Mouse (Mus musculus): Measurements from ENCODE around the gene 5730522E02Rik. TPM values are rescaled to one million over a fixed set of nuclear protein-coding genes. Genes with fewer than 3 reads are reported as not detected.

The 5730522E02Rik gene
- polyA plus RNA-seq, 1 experiment from 2014 or later, result 7.7 TPM

DNA sequence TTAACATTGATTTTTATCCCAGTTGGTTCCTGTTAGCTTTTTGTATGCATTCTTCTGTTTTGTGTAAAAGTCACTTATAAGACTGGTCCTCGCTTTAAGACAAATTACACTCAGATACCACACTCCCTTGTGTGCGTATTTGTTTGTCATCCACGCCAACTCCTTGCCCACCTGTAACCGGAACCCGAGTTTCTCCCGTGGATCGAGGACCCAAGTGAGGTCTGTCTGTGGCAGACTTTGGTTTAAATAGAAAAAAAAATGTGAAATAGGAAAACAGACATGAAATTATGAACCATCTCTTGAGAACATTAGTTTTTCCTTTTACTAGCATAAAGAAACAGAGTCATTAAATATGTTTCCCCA, 43.0 kb downstream of the 5730522E02Rik start:
- H3K4me2 ChIP-seq (replicated peaks), result no peak overlapping the region
- no peaks in the 10 kb centered on the region for H3K36me3 ChIP-seq

DNA sequence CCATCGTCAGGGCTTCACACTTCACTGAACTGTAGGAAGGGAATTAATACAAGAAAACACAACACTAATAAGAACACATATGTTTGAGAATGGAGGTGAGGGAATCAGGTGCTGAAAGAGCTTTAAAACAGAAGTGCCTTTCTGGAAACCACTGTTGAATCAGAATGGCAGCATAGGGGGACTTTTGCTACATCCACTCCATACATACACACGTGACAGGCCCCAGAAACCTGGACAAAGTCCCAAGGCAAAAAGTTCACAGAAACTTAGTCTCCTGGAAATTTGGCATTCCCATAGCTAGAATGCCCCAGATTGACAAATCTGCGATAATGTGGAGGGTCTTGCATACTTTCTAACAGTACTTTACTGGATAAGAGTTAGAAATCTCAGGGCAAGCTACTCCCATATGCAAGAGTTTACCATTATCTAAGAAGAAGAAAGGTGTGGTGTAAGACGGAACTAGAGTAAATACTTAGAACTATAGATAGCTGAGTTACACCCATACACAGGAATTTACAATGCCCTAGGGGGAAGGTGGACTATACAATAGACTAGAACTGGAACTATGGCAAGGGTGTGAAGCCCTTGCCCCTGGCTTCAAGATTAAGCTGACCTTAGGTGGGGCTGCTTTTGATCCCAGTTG, 43.5 kb downstream of the 5730522E02Rik start:
- 89% methylated on average over 4 of the region's 4 CpGs for WGBS
- no peak overlapping the region for H3K4me2 ChIP-seq (replicated peaks)
- no peaks in the 10 kb centered on the region for H3K9me3 ChIP-seq
- no peaks in the 10 kb centered on the region for H3K36me3 ChIP-seq
- H3K27ac ChIP-seq, result no peak overlapping the region
- no peak overlapping the region for H3K4me3 ChIP-seq
- no peaks in the 10 kb centered on the region for H3K4me1 ChIP-seq
- no peak for ATAC-seq (ENCODE audit: low FRiP score, low read depth)
- H3K27me3 ChIP-seq (replicated peaks), result no peaks in the 10 kb centered on the region
- no peak overlapping the region for H3K9ac ChIP-seq

More for the DNA sequence above, 43.0 kb downstream of the 5730522E02Rik start:
- no peak overlapping the region for H3K27ac ChIP-seq
- H3K4me3 ChIP-seq, result no peak overlapping the region
- H3K9ac ChIP-seq, result no peak overlapping the region
- ATAC-seq (ENCODE audit: low FRiP score, low read depth), result no peak
- H3K27me3 ChIP-seq (replicated peaks), result no peaks in the 10 kb centered on the region
- H3K4me1 ChIP-seq, result no peaks in the 10 kb centered on the region
- no peaks in the 10 kb centered on the region for H3K9me3 ChIP-seq
- WGBS, result 94% methylated on average over 7 of the region's 7 CpGs

DNA sequence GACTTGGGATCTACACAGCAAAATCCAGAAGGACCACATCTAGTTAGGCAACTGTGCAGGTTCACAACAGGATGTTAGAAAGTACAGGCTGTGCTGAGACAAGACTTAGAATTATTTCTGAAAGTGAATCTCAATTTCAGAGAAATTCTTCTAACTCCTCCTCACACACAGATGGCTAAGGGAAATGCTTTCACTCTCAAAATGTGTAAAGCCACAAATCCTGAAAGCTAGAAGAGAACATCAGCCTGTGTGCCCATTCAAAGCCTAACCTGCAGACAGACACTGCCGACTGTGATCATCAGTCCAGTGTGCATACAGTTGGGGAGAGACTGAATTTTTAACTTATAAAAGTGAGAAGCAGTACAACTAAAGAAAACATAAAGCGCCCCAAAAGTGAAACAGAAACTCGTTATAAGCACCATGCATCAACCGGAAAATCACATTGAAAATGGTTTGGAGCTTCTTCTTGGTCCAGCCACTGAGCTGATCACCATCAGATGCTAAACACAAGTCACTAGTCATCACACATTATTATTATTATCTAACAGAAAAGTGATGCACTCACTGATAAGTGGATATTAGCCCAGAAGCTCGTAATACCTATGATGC, 45.8 kb downstream of the 5730522E02Rik start:
- no peaks in the 10 kb centered on the region for H3K9me3 ChIP-seq
- H3K9ac ChIP-seq, result no peak overlapping the region
- H3K36me3 ChIP-seq, result no peaks in the 10 kb centered on the region
- no peaks in the 10 kb centered on the region for H3K27me3 ChIP-seq (replicated peaks)
- no peak overlapping the region for H3K4me3 ChIP-seq
- H3K4me1 ChIP-seq, result no peaks in the 10 kb centered on the region
- no peak overlapping the region for H3K27ac ChIP-seq
- no peak for ATAC-seq (ENCODE audit: low FRiP score, low read depth)
- no peak overlapping the region for H3K4me2 ChIP-seq (replicated peaks)
- WGBS, result 91% methylated on average over 5 of the region's 5 CpGs

DNA sequence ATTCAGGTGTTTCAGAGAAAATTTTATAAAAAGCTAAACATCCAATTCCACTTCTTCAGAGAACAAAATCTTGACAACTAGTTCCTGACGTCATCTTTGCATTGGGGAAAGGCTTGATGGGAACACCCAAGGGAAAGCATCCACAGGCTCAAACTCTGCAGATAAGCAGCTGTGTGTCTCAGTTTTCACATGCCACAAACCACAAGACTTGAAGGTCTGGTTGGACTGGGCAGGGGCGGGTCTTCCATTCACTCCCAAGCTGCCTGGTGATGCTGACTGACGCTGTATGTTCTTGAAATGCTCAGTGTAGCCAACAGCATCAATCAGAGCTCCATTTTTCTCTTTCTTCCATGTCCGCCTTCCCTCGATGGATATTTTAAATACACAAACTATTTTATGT, 49.2 kb downstream of the 5730522E02Rik start:
- Histone ChIP-seq H3K36me3 (no peaks in the 10 kb centered on the region), H3K27me3 (replicated peaks) (no peaks in the 10 kb centered on the region), H3K27ac (no peak overlapping the region), H3K9ac (no peak overlapping the region), H3K4me1 (no peaks in the 10 kb centered on the region), H3K4me3 (no peak overlapping the region), H3K4me2 (replicated peaks) (no peak overlapping the region), H3K9me3 (no peaks in the 10 kb centered on the region)
- no peak for ATAC-seq (ENCODE audit: low FRiP score, low read depth)
- 84% methylated on average over 5 of the region's 5 CpGs for WGBS

DNA sequence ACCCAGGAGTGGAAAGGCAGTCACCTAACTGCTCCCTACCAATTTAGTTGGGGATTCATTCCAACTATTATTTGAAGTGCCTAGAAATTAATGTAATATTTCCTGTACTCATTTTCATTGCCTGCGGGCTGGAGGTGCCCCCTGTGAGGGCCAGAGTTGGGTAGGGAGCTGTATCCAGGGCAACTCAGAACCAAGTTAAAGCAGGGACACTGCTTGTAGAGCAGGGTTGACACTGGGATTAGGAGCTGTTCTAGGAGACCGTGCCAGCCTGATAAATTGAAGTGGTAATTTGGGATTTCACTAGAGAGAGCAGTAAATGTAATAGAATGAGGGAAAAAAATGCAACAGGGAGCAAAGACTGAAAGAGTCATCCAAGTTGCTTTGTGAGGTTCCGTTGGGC, 51.5 kb downstream of the 5730522E02Rik start:
- no peak overlapping the region for H3K4me3 ChIP-seq
- no peak overlapping the region for H3K27ac ChIP-seq
- H3K9ac ChIP-seq, result no peak overlapping the region
- H3K9me3 ChIP-seq, result no peaks in the 10 kb centered on the region
- no peaks in the 10 kb centered on the region for H3K4me1 ChIP-seq
- 69% methylated on average over 3 of the region's 3 CpGs for WGBS
- no peak overlapping the region for H3K4me2 ChIP-seq (replicated peaks)
- ATAC-seq (ENCODE audit: low FRiP score, low read depth), result no peak
- H3K27me3 ChIP-seq (replicated peaks), result no peaks in the 10 kb centered on the region
- H3K36me3 ChIP-seq, result no peaks in the 10 kb centered on the region

DNA sequence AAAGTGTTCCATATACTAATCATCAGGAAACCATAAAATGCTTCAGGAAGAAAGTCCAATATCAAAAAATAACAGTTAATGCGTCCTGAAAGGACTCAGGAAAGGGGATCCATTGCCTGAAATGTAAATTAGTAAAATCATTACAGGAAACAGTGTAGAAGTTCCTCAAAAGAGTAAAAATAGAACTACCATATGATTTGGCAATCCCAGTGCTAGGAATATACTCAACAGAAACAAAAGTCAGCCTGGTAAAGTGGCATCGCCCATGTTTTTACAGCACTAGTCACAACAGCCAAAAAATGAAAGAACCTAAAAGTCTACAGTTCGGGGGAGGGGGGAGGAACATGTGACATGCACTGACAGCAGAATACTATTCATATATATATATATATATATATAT, 70.5 kb downstream of the 5730522E02Rik start:
- Histone ChIP-seq H3K4me2 (replicated peaks) (no peak overlapping the region), H3K4me3 (no peak overlapping the region), H3K9ac (no peak overlapping the region), H3K27me3 (replicated peaks) (no peaks in the 10 kb centered on the region), H3K27ac (no peak overlapping the region), H3K9me3 (no peaks in the 10 kb centered on the region), H3K4me1 (no peaks in the 10 kb centered on the region), H3K36me3 (no peaks in the 10 kb centered on the region)
- WGBS, result 87% methylated on average over 3 of the region's 3 CpGs
- no peak for ATAC-seq (ENCODE audit: low FRiP score, low read depth)

DNA sequence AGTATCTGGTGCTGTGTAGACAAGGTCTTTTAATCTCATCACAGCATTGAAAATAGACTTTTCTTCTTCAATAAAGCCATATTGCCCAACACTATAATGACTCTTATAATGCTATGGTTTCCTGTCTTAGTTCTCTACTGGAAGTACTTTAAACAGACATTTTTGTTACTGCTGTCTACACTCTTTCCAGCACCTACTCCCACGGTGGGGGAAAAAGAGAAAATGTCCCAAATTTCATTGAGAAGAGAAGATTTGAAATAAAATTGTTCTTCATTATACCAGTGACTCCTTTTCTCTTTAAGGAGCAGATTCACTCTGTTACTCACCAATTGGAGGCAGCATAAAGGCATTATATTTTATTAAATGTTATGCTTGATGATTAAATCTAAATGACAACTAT, 72.5 kb downstream of the 5730522E02Rik start:
- no peak overlapping the region for H3K9ac ChIP-seq
- H3K4me3 ChIP-seq, result no peak overlapping the region
- H3K4me1 ChIP-seq, result no peaks in the 10 kb centered on the region
- 84% methylated on average over 1 of the region's 1 CpGs for WGBS
- H3K27ac ChIP-seq, result no peak overlapping the region
- ATAC-seq (ENCODE audit: low FRiP score, low read depth), result no peak
- no peaks in the 10 kb centered on the region for H3K9me3 ChIP-seq
- H3K36me3 ChIP-seq, result no peaks in the 10 kb centered on the region
- H3K27me3 ChIP-seq (replicated peaks), result no peaks in the 10 kb centered on the region
- H3K4me2 ChIP-seq (replicated peaks), result no peak overlapping the region

DNA sequence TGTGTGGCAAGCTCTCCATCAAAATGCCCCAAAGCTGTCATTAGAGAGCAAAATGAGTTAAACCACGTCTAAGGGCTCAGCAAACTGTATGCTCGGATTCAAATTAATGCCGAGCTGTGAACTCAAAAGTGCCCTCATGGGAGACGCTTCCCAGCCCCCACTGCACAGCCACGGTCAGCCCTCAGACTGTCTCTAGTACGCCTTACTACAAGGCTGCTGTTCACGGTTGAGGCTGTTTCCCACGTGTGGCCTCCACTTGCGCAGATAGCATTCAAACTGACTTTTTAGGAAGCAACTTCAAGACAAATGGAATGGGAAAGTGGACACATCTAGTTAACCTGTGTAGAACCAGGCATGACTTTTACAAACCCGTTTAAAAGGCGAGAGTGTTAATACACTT, 79.7 kb downstream of the 5730522E02Rik start:
- H3K9me3 ChIP-seq, result no peaks in the 10 kb centered on the region
- H3K4me1 ChIP-seq, result peaks cover 7% of the 10 kb centered on the region
- H3K4me3 ChIP-seq, result no peak overlapping the region
- no peaks in the 10 kb centered on the region for H3K36me3 ChIP-seq
- no peak for ATAC-seq (ENCODE audit: low FRiP score, low read depth)
- H3K9ac ChIP-seq, result no peak overlapping the region
- WGBS, result 39% methylated on average over 11 of the region's 11 CpGs
- H3K27ac ChIP-seq, result no peak overlapping the region
- H3K4me2 ChIP-seq (replicated peaks), result no peak overlapping the region
- no peaks in the 10 kb centered on the region for H3K27me3 ChIP-seq (replicated peaks)

DNA sequence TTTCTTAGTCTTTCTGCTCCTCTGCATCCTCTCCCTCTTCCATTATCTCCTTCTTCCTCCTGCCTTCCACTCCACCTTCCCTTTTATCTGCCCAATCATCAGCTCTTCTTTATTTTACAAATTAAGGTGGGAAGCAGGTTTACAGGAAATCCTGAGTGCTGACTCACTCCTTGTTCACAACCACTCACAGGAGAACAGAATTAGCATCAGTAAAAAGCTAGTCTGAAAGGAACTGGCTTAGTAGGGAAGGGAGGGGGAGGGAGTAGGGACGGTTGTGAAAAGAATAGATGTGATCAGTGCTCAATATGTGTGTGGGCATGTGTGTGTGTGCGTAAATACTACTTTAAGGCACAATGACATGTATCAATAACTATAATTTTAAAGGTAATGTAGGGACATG, 81.5 kb downstream of the 5730522E02Rik start:
- Histone ChIP-seq H3K4me1 (peaks cover 7% of the 10 kb centered on the region), H3K27me3 (replicated peaks) (no peaks in the 10 kb centered on the region), H3K36me3 (no peaks in the 10 kb centered on the region), H3K27ac (no peak overlapping the region), H3K4me3 (no peak overlapping the region), H3K4me2 (replicated peaks) (no peak overlapping the region), H3K9me3 (no peaks in the 10 kb centered on the region), H3K9ac (no peak overlapping the region)
- ATAC-seq (ENCODE audit: low FRiP score, low read depth), result no peak
- 56% methylated on average over 2 of the region's 2 CpGs for WGBS

DNA sequence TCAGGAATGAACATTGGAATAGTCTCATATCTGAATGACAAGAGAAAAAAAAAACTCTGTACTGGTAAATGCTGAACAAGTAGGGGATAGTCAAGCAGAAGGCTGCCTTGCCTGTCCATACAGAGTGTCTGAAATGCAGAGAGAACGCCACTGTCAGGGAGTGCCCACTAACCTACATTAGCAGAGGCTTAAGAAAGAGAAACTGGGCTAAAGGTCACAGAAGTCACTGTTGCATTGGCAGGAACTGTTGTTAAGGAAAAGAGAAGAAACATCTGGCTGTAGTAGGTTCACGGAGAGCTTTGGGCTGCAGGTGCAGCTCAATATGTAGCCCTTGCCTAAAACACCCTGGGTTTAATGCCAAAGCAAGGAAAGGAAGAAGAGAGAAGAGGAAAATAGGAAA, 82.2 kb downstream of the 5730522E02Rik start:
- 78% methylated on average over 2 of the region's 2 CpGs for WGBS
- no peak overlapping the region for H3K4me2 ChIP-seq (replicated peaks)
- no peak for ATAC-seq (ENCODE audit: low FRiP score, low read depth)

DNA sequence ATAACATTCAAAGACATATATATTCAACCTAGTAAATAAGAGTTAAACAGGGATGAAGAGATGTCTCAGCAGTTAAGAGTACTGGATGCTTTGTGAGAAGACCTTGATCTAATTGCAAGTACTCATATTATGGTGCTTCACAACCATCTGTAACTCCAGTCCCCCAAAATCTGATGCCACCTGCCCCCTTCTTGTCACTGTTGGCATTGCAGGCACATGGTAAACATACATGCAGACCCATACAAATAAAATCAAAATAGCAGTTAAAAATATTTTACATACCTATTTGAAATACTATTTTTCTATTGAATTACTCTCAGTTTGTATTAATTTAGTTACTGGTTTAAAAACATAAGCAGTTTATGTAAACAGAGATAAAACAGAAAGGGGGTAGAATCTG, 84.6 kb downstream of the 5730522E02Rik start:
- H3K4me1 ChIP-seq, result peaks cover 5% of the 10 kb centered on the region
- H3K4me2 ChIP-seq (replicated peaks), result no peak overlapping the region
- H3K4me3 ChIP-seq, result no peak overlapping the region
- ATAC-seq (ENCODE audit: low FRiP score, low read depth), result no peak
- no peaks in the 10 kb centered on the region for H3K9me3 ChIP-seq
- no peaks in the 10 kb centered on the region for H3K27me3 ChIP-seq (replicated peaks)
- no peak overlapping the region for H3K27ac ChIP-seq
- H3K9ac ChIP-seq, result no peak overlapping the region
- no peaks in the 10 kb centered on the region for H3K36me3 ChIP-seq

More for the DNA sequence above, 82.2 kb downstream of the 5730522E02Rik start:
- no peaks in the 10 kb centered on the region for H3K27me3 ChIP-seq (replicated peaks)
- no peaks in the 10 kb centered on the region for H3K36me3 ChIP-seq
- H3K4me1 ChIP-seq, result peaks cover 7% of the 10 kb centered on the region
- no peak overlapping the region for H3K4me3 ChIP-seq
- no peak overlapping the region for H3K27ac ChIP-seq
- H3K9ac ChIP-seq, result no peak overlapping the region
- H3K9me3 ChIP-seq, result no peaks in the 10 kb centered on the region

DNA sequence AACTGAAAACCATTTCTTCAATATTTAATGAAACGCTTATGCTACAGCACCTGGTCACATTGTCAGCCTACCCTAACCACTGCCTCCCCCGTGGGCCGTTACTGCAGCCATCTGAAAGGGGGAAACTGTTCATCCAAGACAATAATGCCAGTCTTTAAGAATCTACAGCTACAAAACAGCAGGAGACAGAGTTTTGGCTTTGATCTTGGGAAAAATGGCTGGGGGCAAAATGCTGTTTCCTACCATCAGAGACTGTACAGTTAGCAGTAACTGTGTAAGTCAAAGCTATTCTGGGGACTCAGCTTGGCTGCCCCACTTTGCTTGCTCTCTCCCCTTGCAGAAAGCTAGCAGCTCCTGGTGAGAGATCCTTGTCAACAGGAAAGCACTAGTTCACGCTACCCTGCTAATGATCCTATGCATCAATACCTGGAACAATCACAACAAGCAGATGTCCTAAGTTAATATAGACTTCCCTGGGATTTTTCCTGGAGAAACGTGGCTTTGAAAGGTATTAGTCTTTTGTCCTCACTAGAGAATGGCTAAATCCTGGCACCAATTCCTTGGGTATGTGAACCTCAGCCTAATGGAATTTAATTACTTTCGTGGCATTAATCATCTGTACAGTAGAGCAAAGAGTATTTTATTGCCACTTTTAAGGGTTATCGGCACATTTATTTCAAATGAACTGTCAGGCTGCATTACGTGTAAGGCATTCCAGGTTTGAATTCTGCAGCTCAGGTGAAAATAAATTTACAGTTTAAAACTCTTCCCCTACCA, 89.6 kb downstream of the 5730522E02Rik start:
- Histone ChIP-seq H3K4me3 (no peak overlapping the region), H3K27ac (no peak overlapping the region), H3K4me1 (peaks cover 5% of the 10 kb centered on the region; the same call in 1 of the 2 replicates), H3K9me3 (no peaks in the 10 kb centered on the region), H3K27me3 (replicated peaks) (no peaks in the 10 kb centered on the region), H3K9ac (no peak overlapping the region), H3K4me2 (replicated peaks) (no peak overlapping the region), H3K36me3 (no peaks in the 10 kb centered on the region)
- WGBS, result 35% methylated on average over 8 of the region's 8 CpGs
- ATAC-seq (ENCODE audit: low FRiP score, low read depth), result peak; percentile 82; the same call in 1 of the 2 replicates

Measured in neural tube, embryonic 12.5 days (tissue).